Mouse (Mus musculus) kidney, postnatal 0 days (tissue): Measurements from ENCODE around the gene Nup188. TPM values are rescaled to one million over a fixed set of nuclear protein-coding genes. Genes with fewer than 3 reads are reported as not detected.

Source experiments
- ATAC-seq: fragments of 200-750 bp; cut with Nextera tagmentation; replicated peaks from 2 replicates; pipeline ENCODE4 v1.8.0; 2017; ENCODE audit warnings: low read depth, moderate number of reproducible peaks, moderate TSS enrichment, moderate library complexity; ENCODE audit not compliant: low FRiP score
- DNase-seq: peaks from one replicate; pipeline ENCODE4 v3.0.0-alpha.2; 2016; ENCODE audit warnings: low spot score
- H3K27ac ChIP-seq: fragments of 300-500 bp; sonication (generic); 2 replicates; pipeline ENCODE4 v1.5.1; 2014; ENCODE audit warnings: mild to moderate bottlenecking
- H3K27me3 ChIP-seq: fragments of 300-500 bp; sonication (generic); 2 replicates; pipeline ENCODE4 v1.6.1; 2014; ENCODE audit warnings: low read length, mixed read lengths; ENCODE audit not compliant: insufficient read depth
- H3K36me3 ChIP-seq: fragments of 300-500 bp; sonication (generic); 2 replicates; pipeline ENCODE4 v1.6.1; 2014; ENCODE audit warnings: low read length, mixed read lengths; ENCODE audit not compliant: insufficient read depth
- H3K4me1 ChIP-seq: fragments of 300-500 bp; sonication (generic); replicated peaks from 2 replicates; pipeline ENCODE4 v1.6.1; 2014; ENCODE audit warnings: antibody characterized with exemption, low read length, mixed read lengths; ENCODE audit not compliant: insufficient read depth
- H3K4me2 ChIP-seq: fragments of 300-500 bp; sonication (generic); 2 replicates; pipeline ENCODE4 v1.6.1; 2014; ENCODE audit warnings: mild to moderate bottlenecking, low read length, moderate library complexity, mixed read lengths
- H3K4me3 ChIP-seq: fragments of 300-500 bp; sonication (generic); replicated peaks from 2 replicates; pipeline ENCODE4 v1.5.1; 2014; ENCODE audit warnings: low read depth, low read length
- H3K9ac ChIP-seq: fragments of 300-500 bp; sonication (generic); 2 replicates; pipeline ENCODE4 v1.6.1; 2014; ENCODE audit warnings: low read depth, low read length
- H3K9me3 ChIP-seq: fragments of 300-500 bp; sonication (generic); replicated peaks from 2 replicates; pipeline ENCODE4 v1.6.1; 2016; ENCODE audit warnings: low read length, inconsistent platforms, mixed read lengths
- CTCF ChIP-seq: IDR thresholded peaks from 2 replicates; pipeline ENCODE4 v1.5.1; 2016; ENCODE audit warnings: antibody characterized with exemption, low read depth, mild to moderate bottlenecking, moderate library complexity
- WGBS: fragments of 180-500 bp; shearing (Covaris S2); extraction: QIAGEN DNeasy Blood & Tissue Kit; methylation state at CpG from one replicate; pipeline ENCODE4 v1.1.7; 2014; 5-methylcytosine and 5-hydroxymethylcytosine counted together
- polyA plus RNA-seq: library from polyadenylated mRNA; unstranded; fragments of >200 nt; fragmentation: Nextera tagmentation; extraction: Ambion mirVana; gene quantifications from 2 replicates; pipeline ENCODE4 v1.2.1, GENCODE M21; 2015

The Nup188 gene
- polyA plus RNA-seq, 1 experiment from 2014 or later, result 17.5 TPM

DNA sequence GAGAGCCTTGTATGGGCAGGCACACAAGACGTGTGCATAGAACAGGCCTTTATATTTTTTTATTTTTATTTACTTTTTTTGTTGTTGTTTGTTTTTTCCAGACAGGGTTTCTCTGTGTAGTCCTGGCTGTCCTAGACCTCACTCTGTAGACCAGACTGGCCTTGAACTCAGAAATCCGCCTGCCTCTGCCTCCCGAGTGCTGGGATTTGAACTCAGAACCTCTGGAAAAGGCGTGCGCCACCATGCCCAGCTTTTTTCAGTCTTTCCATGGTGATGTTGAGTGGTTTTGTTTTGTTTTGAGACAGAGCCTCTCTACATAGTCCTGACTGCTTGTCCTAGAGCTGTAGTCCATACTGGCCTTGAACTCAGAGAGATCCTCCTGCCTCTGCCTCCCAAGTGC is 86.5 kb downstream of the Nup188 start:
- no peak for DNase-seq
- WGBS, result 95% methylated on average over 5 of the region's 5 CpGs

DNA sequence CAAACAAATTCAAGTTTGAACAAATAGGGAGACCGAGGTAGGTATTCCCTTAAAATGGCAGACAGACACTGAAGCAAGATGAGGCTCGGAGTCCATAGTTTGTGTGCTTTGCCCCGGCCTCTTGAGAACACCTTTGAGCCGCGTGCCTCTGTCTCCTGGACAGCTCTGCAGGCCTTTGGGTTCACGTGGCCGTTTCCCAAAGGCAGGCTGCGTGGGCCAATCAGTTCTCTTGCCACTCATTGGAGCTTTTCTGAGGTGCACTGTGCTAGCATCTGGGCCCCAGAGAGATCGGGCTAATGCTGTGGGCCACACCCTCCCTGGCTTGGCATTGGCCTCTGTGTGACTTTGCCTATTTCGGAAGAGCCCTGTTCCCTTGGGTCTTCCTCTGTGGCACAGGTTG is 89.7 kb downstream of the Nup188 start:
- DNase-seq (no peak), ATAC-seq (no peak)
- no peak overlapping the region for H3K4me2 ChIP-seq
- no peaks in the 10 kb centered on the region for H3K4me1 ChIP-seq
- H3K27me3 ChIP-seq, result no peaks in the 10 kb centered on the region
- H3K27ac ChIP-seq, result no peak overlapping the region
- H3K9me3 ChIP-seq, result no peaks in the 10 kb centered on the region
- H3K4me3 ChIP-seq, result no peak overlapping the region
- peaks cover 68% of the 10 kb centered on the region for H3K36me3 ChIP-seq
- TF ChIP-seq CTCF, result no peak
- H3K9ac ChIP-seq, result no peak overlapping the region
- 93% methylated on average over 10 of the region's 10 CpGs for WGBS

More for the DNA sequence above, 86.5 kb downstream of the Nup188 start:
- Histone ChIP-seq H3K4me3 (no peak overlapping the region), H3K27me3 (no peaks in the 10 kb centered on the region), H3K36me3 (peaks cover 76% of the 10 kb centered on the region), H3K9me3 (no peaks in the 10 kb centered on the region), H3K9ac (no peak overlapping the region), H3K27ac (no peak overlapping the region), H3K4me2 (no peak overlapping the region), H3K4me1 (no peaks in the 10 kb centered on the region)
- TF ChIP-seq CTCF, result no peak
- ATAC-seq, result no peak

DNA sequence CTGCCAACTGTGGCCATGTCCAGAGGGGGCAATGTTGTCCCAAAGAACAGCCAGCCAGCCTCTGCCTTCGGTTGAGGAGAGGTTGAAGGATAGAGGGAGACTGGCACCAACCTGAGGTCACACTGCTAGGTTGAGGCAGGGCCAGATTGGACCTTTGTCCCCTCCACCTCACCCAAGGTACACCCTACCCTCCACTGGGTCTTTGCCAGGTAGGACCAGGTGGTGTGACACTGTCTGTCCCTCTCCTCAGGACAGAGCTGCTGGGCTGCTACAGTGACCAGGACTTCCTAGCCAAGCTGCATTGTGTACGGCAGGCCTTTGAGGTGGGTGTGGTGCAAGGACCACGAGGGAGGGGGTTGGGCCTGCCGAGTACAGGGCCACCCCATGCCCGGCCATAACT is 91.5 kb downstream of the Nup188 start:
- DNase-seq (no peak), ATAC-seq (no peak)
- TF ChIP-seq CTCF, result no peak
- no peak overlapping the region for H3K27ac ChIP-seq
- no peak overlapping the region for H3K4me3 ChIP-seq
- WGBS, result 82% methylated on average over 5 of the region's 5 CpGs
- no peak overlapping the region for H3K9ac ChIP-seq
- H3K27me3 ChIP-seq, result no peaks in the 10 kb centered on the region
- no peaks in the 10 kb centered on the region for H3K4me1 ChIP-seq
- no peak overlapping the region for H3K4me2 ChIP-seq
- H3K9me3 ChIP-seq, result no peaks in the 10 kb centered on the region
- H3K36me3 ChIP-seq, result peaks cover 67% of the 10 kb centered on the region

DNA sequence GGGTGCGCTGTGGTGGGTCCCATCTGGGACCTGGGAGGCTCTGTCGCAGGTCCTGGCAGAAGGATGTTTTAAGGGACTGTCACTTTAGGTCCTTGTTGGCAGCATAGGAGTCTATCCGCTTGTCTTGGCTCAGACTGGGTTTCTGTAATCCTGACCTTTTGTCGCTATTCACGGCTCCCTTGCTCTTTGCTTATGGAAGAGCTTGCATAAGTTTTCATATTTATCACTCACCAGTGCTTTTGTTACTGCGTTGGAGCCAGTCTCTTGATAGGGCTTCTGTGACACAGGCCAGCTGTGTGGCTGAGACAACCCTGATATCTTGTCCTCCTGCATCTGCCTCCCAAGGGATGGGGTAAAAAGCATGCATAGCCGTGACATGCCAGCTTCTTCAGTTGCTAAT is 93.1 kb downstream of the Nup188 start:
- ATAC-seq, result no peak
- H3K4me2 ChIP-seq, result no peak overlapping the region
- H3K4me3 ChIP-seq, result no peak overlapping the region
- no peak overlapping the region for H3K27ac ChIP-seq
- no peaks in the 10 kb centered on the region for H3K4me1 ChIP-seq
- H3K9ac ChIP-seq, result no peak overlapping the region
- DNase-seq, result no peak
- H3K9me3 ChIP-seq, result no peaks in the 10 kb centered on the region
- no peaks in the 10 kb centered on the region for H3K27me3 ChIP-seq
- 84% methylated on average over 7 of the region's 7 CpGs for WGBS
- peaks cover 69% of the 10 kb centered on the region for H3K36me3 ChIP-seq
- no peak for TF ChIP-seq CTCF

DNA sequence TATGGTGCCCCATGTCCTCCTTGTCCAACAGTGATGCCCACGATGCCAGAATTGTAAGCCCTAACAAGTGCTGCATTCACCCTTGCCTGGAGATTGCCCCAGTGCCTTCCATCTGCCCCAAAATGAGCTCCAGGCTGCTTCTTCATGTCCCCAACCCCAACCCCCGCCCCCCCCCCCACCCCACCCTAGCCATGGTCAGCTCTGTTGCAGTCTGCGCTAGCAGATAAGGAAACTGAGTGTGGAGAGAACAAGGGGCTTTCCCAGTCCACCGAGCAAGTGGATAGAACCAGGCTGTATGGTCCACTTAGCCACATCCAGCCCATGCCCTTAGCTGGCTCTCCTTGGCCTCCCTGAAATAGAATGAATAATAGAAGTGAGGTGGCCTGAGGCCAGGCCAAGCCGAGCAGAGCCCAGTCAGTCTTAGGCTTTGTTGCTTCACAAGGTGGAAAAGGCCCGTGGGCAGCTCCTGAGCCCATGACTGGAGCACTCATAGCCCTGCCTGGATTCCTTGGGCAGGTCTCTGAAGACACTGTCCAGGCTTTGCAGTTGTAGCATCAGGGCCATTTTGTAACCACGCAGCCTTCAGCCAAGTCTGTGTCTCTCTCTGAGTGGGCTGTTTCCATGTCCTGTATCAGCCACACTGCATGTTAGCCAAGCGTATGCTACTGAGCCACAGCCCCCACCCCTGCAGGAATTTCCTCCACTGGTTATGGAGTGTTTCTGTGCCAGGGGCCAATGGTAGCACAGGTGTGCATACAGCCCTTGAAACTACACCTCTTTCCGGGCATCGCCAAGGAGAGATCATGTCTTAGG is 94.6 kb downstream of the Nup188 start:
- no peak for ATAC-seq
- Histone ChIP-seq H3K4me2 (no peak overlapping the region), H3K27ac (no peak overlapping the region), H3K9me3 (no peaks in the 10 kb centered on the region), H3K27me3 (no peaks in the 10 kb centered on the region), H3K4me3 (no peak overlapping the region), H3K9ac (no peak overlapping the region), H3K4me1 (no peaks in the 10 kb centered on the region), H3K36me3 (peaks cover 68% of the 10 kb centered on the region)
- no peak for DNase-seq
- no peak for TF ChIP-seq CTCF
- WGBS, result 93% methylated on average over 10 of the region's 10 CpGs

DNA sequence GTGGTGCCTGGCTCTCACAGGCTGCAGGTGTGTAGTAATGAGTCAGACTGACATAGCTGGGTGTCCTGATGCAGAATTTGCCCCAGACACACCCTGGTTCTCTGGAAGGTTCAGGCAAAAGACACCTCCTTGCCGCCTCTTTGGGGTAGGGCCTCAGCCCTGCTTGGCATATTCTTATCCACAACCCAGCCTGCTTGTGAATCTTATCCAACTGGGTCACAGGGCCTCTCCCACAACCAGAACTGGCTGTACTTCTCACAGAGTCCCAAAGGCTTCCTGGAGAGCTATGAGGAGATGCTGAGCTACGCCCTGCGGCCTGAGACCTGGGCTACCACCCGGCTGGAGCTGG is 95.2 kb downstream of the Nup188 start:
- no peak for ATAC-seq
- no peak overlapping the region for H3K4me2 ChIP-seq
- H3K27me3 ChIP-seq, result no peaks in the 10 kb centered on the region
- H3K4me3 ChIP-seq, result no peak overlapping the region
- H3K27ac ChIP-seq, result no peak overlapping the region
- H3K4me1 ChIP-seq, result no peaks in the 10 kb centered on the region
- 98% methylated on average over 4 of the region's 4 CpGs for WGBS
- peaks cover 62% of the 10 kb centered on the region for H3K36me3 ChIP-seq
- H3K9ac ChIP-seq, result no peak overlapping the region
- DNase-seq, result no peak
- H3K9me3 ChIP-seq, result no peaks in the 10 kb centered on the region
- no peak for TF ChIP-seq CTCF

DNA sequence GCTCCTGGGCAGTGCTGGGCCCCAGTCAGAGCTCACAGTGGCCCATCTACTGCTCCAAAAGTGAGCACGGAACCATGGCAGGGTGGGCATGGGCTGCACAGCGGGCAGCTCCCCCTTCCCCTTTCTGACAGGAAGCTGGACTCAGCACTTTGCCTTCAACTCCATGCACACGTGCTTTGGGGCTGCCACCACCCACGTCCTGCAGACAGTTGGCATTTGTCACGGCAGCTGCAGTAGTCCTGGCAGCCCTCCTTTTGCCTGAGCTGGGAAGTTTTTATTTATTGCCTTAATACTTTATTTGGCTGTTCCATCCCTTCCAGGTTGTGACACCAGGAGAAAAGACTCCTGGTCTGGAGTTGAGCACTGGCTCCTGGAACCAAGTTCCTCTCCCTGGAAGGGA is 98.6 kb downstream of the Nup188 start:
- WGBS, result 68% methylated on average over 5 of the region's 5 CpGs
- no peak for DNase-seq
- H3K36me3 ChIP-seq, result peaks cover 34% of the 10 kb centered on the region; the same call in 1 of the 2 replicates
- H3K9me3 ChIP-seq, result no peaks in the 10 kb centered on the region
- H3K4me2 ChIP-seq, result no peak overlapping the region
- H3K9ac ChIP-seq, result no peak overlapping the region
- H3K4me1 ChIP-seq, result no peaks in the 10 kb centered on the region
- ATAC-seq, result no peak
- no peaks in the 10 kb centered on the region for H3K27me3 ChIP-seq
- H3K27ac ChIP-seq, result no peak overlapping the region
- TF ChIP-seq CTCF, result no peak
- H3K4me3 ChIP-seq, result no peak overlapping the region
